Mouse (Mus musculus) heart, embryonic 15.5 days (tissue): ENCODE measurements at regions not wholly inside any gene's neighbourhood (a gene's known extent, or its start where the extent isn't known, plus 50 kb on each side); places are given as distances from the start of the nearest gene placed in this dataset.

ENCODE experiments used
- ATAC-seq: fragments of 200-750 bp; cut with Nextera tagmentation; replicated peaks from 2 replicates; pipeline ENCODE4 v1.8.0; 2017; ENCODE audit warnings: low read depth, moderate TSS enrichment; ENCODE audit not compliant: insufficient number of reproducible peaks, insufficient read depth, low FRiP score
- H3K27ac ChIP-seq: fragments of 300-500 bp; sonication (generic); 2 replicates; pipeline ENCODE4 v1.5.1; 2015; ENCODE audit warnings: mild to moderate bottlenecking, inconsistent platforms
- H3K27me3 ChIP-seq: fragments of 300-500 bp; sonication (generic); 2 replicates; pipeline ENCODE4 v1.6.1; 2015; ENCODE audit warnings: inconsistent platforms
- H3K36me3 ChIP-seq: fragments of 300-500 bp; sonication (generic); 2 replicates; pipeline ENCODE4 v1.6.1; 2015; ENCODE audit warnings: mild to moderate bottlenecking, inconsistent platforms
- H3K4me1 ChIP-seq: fragments of 300-500 bp; sonication (generic); replicated peaks from 2 replicates; pipeline ENCODE4 v1.6.1; 2015; ENCODE audit warnings: inconsistent platforms
- H3K4me2 ChIP-seq: fragments of 300-500 bp; sonication (generic); 2 replicates; pipeline ENCODE4 v1.6.1; 2015; ENCODE audit warnings: inconsistent platforms, mild to moderate bottlenecking, moderate library complexity
- H3K4me3 ChIP-seq: fragments of 300-500 bp; sonication (generic); 2 replicates; pipeline ENCODE4 v1.5.1; 2015; ENCODE audit warnings: mild to moderate bottlenecking, inconsistent platforms
- H3K9ac ChIP-seq: fragments of 300-500 bp; sonication (generic); 2 replicates; pipeline ENCODE4 v1.6.1; 2015; ENCODE audit warnings: mild to moderate bottlenecking, inconsistent platforms
- H3K9me3 ChIP-seq: fragments of 300-500 bp; sonication (generic); replicated peaks from 2 replicates; pipeline ENCODE4 v1.6.1; 2016; ENCODE audit warnings: inconsistent platforms
- WGBS: fragments of 180-500 bp; shearing (Covaris S2); methylation state at CpG from one replicate; pipeline ENCODE4 v1.1.7; 2015; ENCODE audit warnings: mixed read lengths; 5-methylcytosine and 5-hydroxymethylcytosine counted together

DNA sequence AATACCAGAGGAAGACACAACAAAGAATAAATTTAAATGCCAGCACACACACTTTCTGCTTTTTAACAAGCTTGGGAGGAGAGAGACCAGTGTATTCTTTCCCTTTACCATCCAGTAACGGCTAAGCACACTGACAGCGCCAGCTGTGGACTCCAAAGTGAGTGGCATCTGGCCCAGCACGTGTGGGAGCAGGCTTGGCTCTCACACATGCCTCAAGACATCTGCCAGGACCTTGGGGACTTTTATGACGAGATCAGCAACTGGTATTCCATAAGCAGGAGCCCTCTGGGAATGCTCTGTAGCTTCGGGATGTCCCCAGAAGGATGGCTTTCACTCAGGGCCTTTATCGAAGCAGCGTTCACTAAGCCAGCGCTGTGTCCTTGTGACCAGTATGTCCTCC is 92.0 kb upstream of the Gm10234 start:
- Histone ChIP-seq H3K4me2 (no peak overlapping the region), H3K36me3 (no peaks in the 10 kb centered on the region), H3K4me3 (no peak overlapping the region), H3K9ac (no peak overlapping the region), H3K27ac (no peak overlapping the region), H3K4me1 (0 out of 2 replicates have a peak, but pooled peaks cover 6% of the 10 kb centered on the region), H3K9me3 (no peaks in the 10 kb centered on the region), H3K27me3 (no peaks in the 10 kb centered on the region)
- 75% methylated on average over 8 of the region's 8 CpGs for WGBS
- ATAC-seq = no peak

DNA sequence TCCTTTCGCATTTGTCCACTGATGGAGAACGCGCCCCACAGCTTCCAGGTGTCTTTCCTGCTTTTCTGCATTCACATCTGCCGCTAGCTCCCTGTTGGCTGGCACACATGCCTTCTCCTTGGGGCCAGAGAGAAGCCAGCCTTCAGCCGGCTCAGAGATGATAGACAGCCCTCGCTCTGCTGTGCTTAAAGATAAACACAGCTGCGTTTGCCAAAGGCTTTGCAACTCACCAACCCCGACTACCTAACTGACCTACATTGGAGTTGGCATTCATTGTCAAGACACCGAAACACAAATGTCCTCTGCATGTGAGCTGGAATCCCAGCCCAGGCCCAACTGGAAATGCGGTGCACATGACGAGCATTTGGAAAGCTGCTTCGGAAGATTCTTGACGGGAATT is 87.2 kb upstream of the Gm10234 start:
- H3K4me2 ChIP-seq = no peak overlapping the region
- H3K36me3 ChIP-seq = no peaks in the 10 kb centered on the region
- no peak overlapping the region for H3K9ac ChIP-seq
- H3K4me1 ChIP-seq = 0 out of 2 replicates have a peak, but pooled peaks cover 6% of the 10 kb centered on the region
- no peaks in the 10 kb centered on the region for H3K27me3 ChIP-seq
- no peak for ATAC-seq
- no peak overlapping the region for H3K27ac ChIP-seq
- WGBS = 66% methylated on average over 13 of the region's 13 CpGs
- H3K4me3 ChIP-seq = no peak overlapping the region
- no peaks in the 10 kb centered on the region for H3K9me3 ChIP-seq

DNA sequence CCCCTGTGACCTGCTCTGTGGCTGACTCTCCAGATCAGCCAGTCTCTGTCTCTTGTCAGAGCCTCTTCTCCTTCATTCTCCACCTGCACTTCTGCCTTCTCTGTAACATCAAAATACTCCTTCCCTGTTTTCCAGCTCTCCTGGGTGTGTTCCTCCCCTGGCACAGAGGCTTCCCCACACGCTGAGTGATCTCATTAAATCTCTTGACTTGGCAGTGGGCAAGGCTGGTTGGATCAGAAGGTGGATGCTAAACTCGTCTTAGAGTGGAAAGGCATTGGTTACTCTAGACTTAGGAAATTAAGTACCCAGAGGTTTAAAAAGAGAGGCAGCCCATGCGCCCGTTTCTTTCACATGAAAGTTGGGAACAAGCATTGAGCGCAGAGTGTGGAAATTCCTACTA is 78.3 kb upstream of the Gm10234 start:
- no peak overlapping the region for H3K9ac ChIP-seq
- no peak overlapping the region for H3K4me2 ChIP-seq
- WGBS = 75% methylated on average over 5 of the region's 5 CpGs
- H3K4me1 ChIP-seq = no peaks in the 10 kb centered on the region
- no peaks in the 10 kb centered on the region for H3K36me3 ChIP-seq
- H3K9me3 ChIP-seq = no peaks in the 10 kb centered on the region
- no peak for ATAC-seq
- no peak overlapping the region for H3K4me3 ChIP-seq
- no peak overlapping the region for H3K27ac ChIP-seq
- H3K27me3 ChIP-seq = no peaks in the 10 kb centered on the region

DNA sequence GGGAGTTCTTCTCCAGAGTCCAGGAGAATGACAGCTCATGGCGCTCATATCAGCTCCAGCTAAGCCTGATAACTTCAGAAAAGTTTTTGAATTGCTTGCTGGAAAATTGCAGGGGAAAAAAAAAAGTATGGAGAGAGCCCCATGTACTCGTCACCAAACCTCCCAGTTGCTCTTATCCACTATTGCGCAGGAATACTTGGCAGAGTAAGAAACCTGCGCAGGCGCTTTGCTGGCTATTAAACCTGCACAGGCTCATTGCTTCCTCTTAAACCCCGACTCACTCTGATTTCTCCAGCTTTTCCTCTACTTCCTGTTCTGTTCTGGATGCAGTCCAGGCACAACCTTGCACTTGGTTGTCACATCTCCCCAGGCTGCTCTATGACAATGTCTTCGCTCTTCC is 77.0 kb upstream of the Gm10234 start:
- Histone ChIP-seq H3K9me3 (no peaks in the 10 kb centered on the region), H3K9ac (no peak overlapping the region), H3K4me3 (no peak overlapping the region), H3K4me1 (no peaks in the 10 kb centered on the region), H3K27me3 (no peaks in the 10 kb centered on the region), H3K4me2 (no peak overlapping the region), H3K27ac (no peak overlapping the region), H3K36me3 (no peaks in the 10 kb centered on the region)
- peak; percentile 47; the same call in 1 of the 2 replicates for ATAC-seq
- 53% methylated on average over 7 of the region's 7 CpGs for WGBS

DNA sequence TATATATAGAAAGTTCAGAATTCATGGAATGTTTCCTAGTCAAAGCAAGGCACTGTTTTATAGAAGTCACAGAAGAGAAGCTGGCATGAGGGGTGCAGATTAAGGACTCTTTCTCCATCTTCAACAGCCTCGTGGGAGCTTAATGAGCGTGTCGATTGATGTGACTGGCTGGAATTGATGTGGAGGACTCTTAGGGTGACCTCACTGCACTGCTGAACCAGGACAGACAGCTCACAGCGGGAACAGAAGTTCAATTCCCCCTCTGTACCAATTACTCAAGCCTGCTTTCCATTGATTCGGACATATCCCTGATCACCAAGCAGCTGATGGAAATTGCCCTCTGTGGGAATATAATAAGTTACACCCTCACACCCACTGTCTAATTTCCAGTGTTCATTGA is 65.6 kb upstream of the Gm10234 start:
- H3K4me3 ChIP-seq = no peak overlapping the region
- no peak for ATAC-seq
- no peaks in the 10 kb centered on the region for H3K36me3 ChIP-seq
- WGBS = 48% methylated on average over 5 of the region's 5 CpGs
- no peak overlapping the region for H3K9ac ChIP-seq
- no peaks in the 10 kb centered on the region for H3K9me3 ChIP-seq
- no peak overlapping the region for H3K4me2 ChIP-seq
- H3K27me3 ChIP-seq = no peaks in the 10 kb centered on the region
- H3K27ac ChIP-seq = no peak overlapping the region
- H3K4me1 ChIP-seq = no peaks in the 10 kb centered on the region

DNA sequence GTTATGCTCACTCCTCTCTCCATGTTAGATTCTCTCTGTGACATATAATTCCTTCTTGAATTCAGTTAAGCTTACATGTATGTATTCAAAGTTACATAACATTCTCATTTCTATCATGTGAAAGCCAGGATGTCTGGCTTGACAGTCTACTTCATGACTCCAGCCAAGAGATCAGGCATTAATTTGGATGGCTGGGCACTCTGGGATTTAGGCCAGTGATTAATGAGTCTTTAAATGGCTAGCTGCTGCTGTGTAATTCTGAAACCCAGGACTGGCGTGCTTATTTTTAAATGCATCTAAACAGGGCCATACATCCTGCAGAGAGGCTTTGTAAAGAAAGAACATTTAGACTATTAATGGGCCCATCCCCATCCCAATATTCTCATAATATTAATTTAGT is 60.9 kb upstream of the Gm10234 start:
- ATAC-seq = no peak

DNA sequence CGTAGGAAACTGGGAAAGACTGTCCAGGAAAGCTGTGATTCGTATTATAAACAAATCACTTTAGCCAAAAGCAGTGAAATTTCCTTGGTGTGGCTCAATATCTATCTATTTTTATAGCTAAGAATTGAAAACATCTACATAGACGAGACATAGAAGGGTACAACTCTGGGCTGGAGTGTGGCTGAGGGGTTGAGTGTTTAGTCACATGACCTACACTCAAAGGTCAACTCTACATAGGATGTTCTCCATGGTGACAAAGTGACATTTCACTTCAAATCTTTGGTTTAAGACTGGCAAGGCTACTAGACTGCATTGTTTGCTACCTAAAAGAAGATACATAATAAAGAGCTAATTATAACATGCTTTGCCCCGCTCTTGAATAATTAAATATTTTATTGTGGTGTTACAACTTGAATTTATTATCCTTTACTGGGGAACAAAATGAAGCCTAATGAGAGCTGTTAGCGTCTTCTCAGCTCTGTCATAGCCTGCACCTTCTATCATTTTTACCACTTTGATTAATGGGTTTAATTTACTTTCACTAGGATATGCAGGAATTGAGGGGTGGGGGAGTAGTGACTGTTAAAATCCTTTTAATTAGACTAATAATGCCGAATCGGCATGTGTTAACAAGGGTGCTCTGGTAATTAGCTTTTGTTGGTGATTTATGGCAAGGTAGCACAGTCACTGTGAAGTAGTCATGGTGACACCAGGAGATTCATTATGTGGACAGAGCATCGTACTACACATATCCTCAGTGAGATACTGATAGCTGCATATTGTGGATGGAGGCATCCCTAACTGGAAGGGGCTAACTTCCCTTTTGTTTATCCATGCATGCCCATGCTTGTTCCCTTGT is 57.7 kb upstream of the Gm10234 start:
- Histone ChIP-seq H3K36me3 (no peaks in the 10 kb centered on the region), H3K4me1 (no peaks in the 10 kb centered on the region), H3K4me2 (no peak overlapping the region), H3K4me3 (no peak overlapping the region), H3K9me3 (no peaks in the 10 kb centered on the region), H3K27me3 (no peaks in the 10 kb centered on the region), H3K27ac (no peak overlapping the region), H3K9ac (no peak overlapping the region)
- no peak for ATAC-seq
- 74% methylated on average over 8 of the region's 8 CpGs for WGBS

More for the DNA sequence above, 60.9 kb upstream of the Gm10234 start:
- WGBS = 58% methylated on average over 1 of the region's 1 CpGs
- Histone ChIP-seq H3K4me2 (no peak overlapping the region), H3K36me3 (no peaks in the 10 kb centered on the region), H3K4me3 (no peak overlapping the region), H3K27me3 (no peaks in the 10 kb centered on the region), H3K9me3 (no peaks in the 10 kb centered on the region), H3K4me1 (no peaks in the 10 kb centered on the region), H3K27ac (no peak overlapping the region), H3K9ac (no peak overlapping the region)

DNA sequence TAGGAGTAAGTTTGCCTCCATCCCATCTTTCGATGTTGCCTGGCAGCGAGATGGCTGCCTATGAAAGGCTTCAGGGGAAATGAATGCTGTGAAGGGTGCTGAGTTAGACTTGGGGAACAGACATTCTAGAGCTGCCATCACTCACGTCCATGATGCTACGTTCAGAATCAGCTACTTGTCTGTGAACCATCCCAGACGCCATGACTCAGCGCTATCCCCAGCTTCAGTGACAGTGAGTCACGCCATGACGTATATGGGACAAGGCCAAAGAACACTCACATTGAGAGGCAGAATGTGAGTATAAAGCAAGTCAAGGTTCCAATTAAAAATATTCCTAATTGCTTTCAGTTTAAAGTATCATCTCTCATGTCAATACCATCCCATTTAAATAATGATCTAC is 52.4 kb upstream of the Gm10234 start:
- WGBS = 81% methylated on average over 8 of the region's 8 CpGs
- no peak overlapping the region for H3K4me3 ChIP-seq
- no peaks in the 10 kb centered on the region for H3K27me3 ChIP-seq
- no peaks in the 10 kb centered on the region for H3K9me3 ChIP-seq
- no peak for ATAC-seq
- H3K4me1 ChIP-seq = no peaks in the 10 kb centered on the region
- H3K4me2 ChIP-seq = no peak overlapping the region
- no peak overlapping the region for H3K27ac ChIP-seq
- H3K36me3 ChIP-seq = no peaks in the 10 kb centered on the region
- H3K9ac ChIP-seq = no peak overlapping the region
